Mouse (Mus musculus): Measurements from ENCODE around the gene Ttc21b. TPM values are rescaled to one million over a fixed set of nuclear protein-coding genes. Genes with fewer than 3 reads are reported as not detected.

Gene Ttc21b
- polyA plus RNA-seq (2015; fragmentation: Illumina TruSeq; extraction: RNeasy Lipid Tissue Mini Kit (QIAGEN cat#74804); ENCODE audit: insufficient read depth, low read depth, low replicate concordance) = 1.6 TPM

GRCm38 (mm10) chr2:66256220-66257131 is at the start of gene Ttc21b:
Ttc21b (minus strand) TSS chr2:66256617.

Other genes starting within 250 kb of the Ttc21b start
- gene Galnt3, start 131.6 kb downstream of the Ttc21b start, polyA plus RNA-seq (2015; fragmentation: Illumina TruSeq; extraction: RNeasy Lipid Tissue Mini Kit (QIAGEN cat#74804); ENCODE audit: insufficient read depth, low read depth, low replicate concordance) = 1.1 TPM
- gene Scn1a, start 184.2 kb upstream of the Ttc21b start, polyA plus RNA-seq (2015; fragmentation: Illumina TruSeq; extraction: RNeasy Lipid Tissue Mini Kit (QIAGEN cat#74804); ENCODE audit: insufficient read depth, low read depth, low replicate concordance) = not detected

All from pancreas, adult 10 weeks (tissue).